Mouse (Mus musculus) intestine, embryonic 15.5 days (tissue): Measurements from ENCODE around the gene Trim41. TPM values are rescaled to one million over a fixed set of nuclear protein-coding genes. Genes with fewer than 3 reads are reported as not detected.
A peak's percentile ranks its signal among the peaks of the same experiment; 100 is the strongest.

Source experiments
- ATAC-seq: fragments of 200-750 bp; cut with Nextera tagmentation; 2 replicates; pipeline ENCODE4 v1.8.0; 2017; ENCODE audit warnings: moderate TSS enrichment, moderate library complexity
- H3K27ac ChIP-seq: fragments of 300-500 bp; sonication (generic); 2 replicates; pipeline ENCODE4 v1.5.1; 2015; ENCODE audit warnings: mild to moderate bottlenecking, inconsistent platforms
- H3K27me3 ChIP-seq: fragments of 300-500 bp; sonication (generic); replicated peaks from 2 replicates; pipeline ENCODE4 v1.6.1; 2015; ENCODE audit warnings: inconsistent platforms
- H3K36me3 ChIP-seq: fragments of 300-500 bp; sonication (generic); 2 replicates; pipeline ENCODE4 v1.6.1; 2015; ENCODE audit warnings: inconsistent platforms
- H3K4me1 ChIP-seq: fragments of 300-500 bp; sonication (generic); replicated peaks from 2 replicates; pipeline ENCODE4 v1.6.1; 2015; ENCODE audit warnings: inconsistent platforms
- H3K4me2 ChIP-seq: fragments of 300-500 bp; sonication (generic); replicated peaks from 2 replicates; pipeline ENCODE4 v1.6.1; 2015; ENCODE audit warnings: mild to moderate bottlenecking, inconsistent platforms
- H3K4me3 ChIP-seq: fragments of 300-500 bp; sonication (generic); replicated peaks from 2 replicates; pipeline ENCODE4 v1.5.1; 2015; ENCODE audit warnings: inconsistent platforms
- H3K9ac ChIP-seq: fragments of 300-500 bp; sonication (generic); 2 replicates; pipeline ENCODE4 v1.6.1; 2015; ENCODE audit warnings: inconsistent platforms
- H3K9me3 ChIP-seq: fragments of 300-500 bp; sonication (generic); 2 replicates; pipeline ENCODE4 v1.6.1; 2016; ENCODE audit warnings: inconsistent platforms
- WGBS: fragments of 180-500 bp; shearing (Covaris S2); methylation state at CpG from one replicate; pipeline ENCODE4 v1.1.7; 2015; 5-methylcytosine and 5-hydroxymethylcytosine counted together
- polyA plus RNA-seq: library from polyadenylated mRNA; unstranded; fragments of >200 nt; fragmentation: Nextera tagmentation; extraction: Ambion mirVana; gene quantifications from 2 replicates; pipeline ENCODE4 v1.2.1, GENCODE M21; 2015

Gene Trim41
- polyA plus RNA-seq = 4.1 and 6.4 TPM in 2 replicates

- peak within 1 kb of the TSS; percentile 69 for H3K4me3 ChIP-seq
- peak within 1 kb of the TSS; percentile 74 for H3K4me2 ChIP-seq
- no peaks in the 10 kb centered on the region for H3K9me3 ChIP-seq
- peaks cover 19% of the 10 kb centered on the region for H3K4me1 ChIP-seq
- peak within 1 kb of the TSS; percentile 95 for H3K9ac ChIP-seq
- WGBS = under 1% methylated on average over 75 of the region's 77 CpGs
- peak within 1 kb of the TSS; percentile 99 for H3K27ac ChIP-seq
- peak; percentile 97 for ATAC-seq
- peaks cover 6% of the 10 kb centered on the region; the same call in 1 of the 2 replicates for H3K36me3 ChIP-seq
- H3K27me3 ChIP-seq = no peaks in the 10 kb centered on the region
These were observed at the start of gene Trim41 for GRCm38 (mm10) chr11:48816800-48817665. Gene Trim41 (minus strand): TSS chr11:48817353.

- Histone ChIP-seq H3K4me2 (no peak overlapping the region), H3K27ac (no peak overlapping the region), H3K4me1 (peaks cover 19% of the 10 kb centered on the region), H3K4me3 (no peak overlapping the region), H3K27me3 (no peaks in the 10 kb centered on the region), H3K36me3 (no peaks in the 10 kb centered on the region), H3K9me3 (no peaks in the 10 kb centered on the region), H3K9ac (no peak overlapping the region)
- ATAC-seq = no peak
- WGBS = 95% methylated on average over 9 of the region's 9 CpGs
These were observed 49.3 kb upstream of the Trim41 start for GRCm38 (mm10) chr11:48866481-48866880.

- H3K4me1 ChIP-seq = peaks cover 2% of the 10 kb centered on the region; the same call in 1 of the 2 replicates
- no peaks in the 10 kb centered on the region for H3K36me3 ChIP-seq
- no peak overlapping the region for H3K4me3 ChIP-seq
- no peaks in the 10 kb centered on the region for H3K9me3 ChIP-seq
- no peak overlapping the region for H3K4me2 ChIP-seq
- WGBS = 78% methylated on average over 3 of the region's 3 CpGs
- H3K9ac ChIP-seq = no peak overlapping the region
- ATAC-seq = no peak
- H3K27me3 ChIP-seq = no peaks in the 10 kb centered on the region
- H3K27ac ChIP-seq = no peak overlapping the region
These were observed 46.7 kb upstream of the Trim41 start for GRCm38 (mm10) chr11:48863808-48864207.

- no peak overlapping the region for H3K27ac ChIP-seq
- no peaks in the 10 kb centered on the region for H3K27me3 ChIP-seq
- no peak overlapping the region for H3K4me2 ChIP-seq
- no peak for ATAC-seq
- H3K4me3 ChIP-seq = no peak overlapping the region
- H3K4me1 ChIP-seq = 0 out of 2 replicates have a peak, but pooled peaks cover 7% of the 10 kb centered on the region
- no peaks in the 10 kb centered on the region for H3K9me3 ChIP-seq
- H3K36me3 ChIP-seq = no peaks in the 10 kb centered on the region
- WGBS = 91% methylated on average over 1 of the region's 1 CpGs
- H3K9ac ChIP-seq = no peak overlapping the region
These were observed 45.7 kb upstream of the Trim41 start for GRCm38 (mm10) chr11:48862784-48863319.

GRCm38 (mm10) chr11:48859014-48859413 lies 41.9 kb upstream of the Trim41 start:
- Histone ChIP-seq H3K9me3 (no peaks in the 10 kb centered on the region), H3K27ac (no peak overlapping the region), H3K4me2 (peak overlapping the region; percentile 75), H3K4me3 (no peak overlapping the region), H3K9ac (no peak overlapping the region), H3K4me1 (0 out of 2 replicates have a peak, but pooled peaks cover 9% of the 10 kb centered on the region), H3K27me3 (no peaks in the 10 kb centered on the region), H3K36me3 (no peaks in the 10 kb centered on the region)
- no peak for ATAC-seq
- WGBS = under 1% methylated on average over 6 of the region's 6 CpGs

- peak; percentile 69 for ATAC-seq
- Histone ChIP-seq H3K27me3 (no peaks in the 10 kb centered on the region), H3K9ac (peak overlapping the region; percentile 50), H3K9me3 (no peaks in the 10 kb centered on the region), H3K27ac (peak overlapping the region; percentile 5; the same call in 1 of the 2 replicates), H3K4me3 (peak overlapping the region; percentile 56), H3K36me3 (no peaks in the 10 kb centered on the region), H3K4me1 (0 out of 2 replicates have a peak, but pooled peaks cover 17% of the 10 kb centered on the region), H3K4me2 (peak overlapping the region; percentile 86)
- 1% methylated on average over 31 of the region's 31 CpGs for WGBS
These were observed 36.5 kb upstream of the Trim41 start for GRCm38 (mm10) chr11:48853474-48854180.

- Histone ChIP-seq H3K9me3 (no peaks in the 10 kb centered on the region), H3K27me3 (no peaks in the 10 kb centered on the region), H3K4me3 (peak overlapping the region; percentile 56), H3K4me1 (0 out of 2 replicates have a peak, but pooled peaks cover 11% of the 10 kb centered on the region), H3K36me3 (no peaks in the 10 kb centered on the region), H3K9ac (peak overlapping the region; percentile 45), H3K27ac (no peak overlapping the region), H3K4me2 (peak overlapping the region; percentile 86)
- ATAC-seq = peak; percentile 16
- WGBS = 9% methylated on average over 23 of the region's 23 CpGs
These were observed 35.7 kb upstream of the Trim41 start for GRCm38 (mm10) chr11:48852624-48853473.

- H3K27ac ChIP-seq = no peak overlapping the region
- H3K4me2 ChIP-seq = peak overlapping the region; percentile 86; the same call in 1 of the 2 replicates
- no peak for ATAC-seq
- no peaks in the 10 kb centered on the region for H3K9me3 ChIP-seq
- WGBS = 71% methylated on average over 4 of the region's 4 CpGs
- H3K4me1 ChIP-seq = 0 out of 2 replicates have a peak, but pooled peaks cover 9% of the 10 kb centered on the region
- no peak overlapping the region for H3K9ac ChIP-seq
- H3K4me3 ChIP-seq = no peak overlapping the region
- no peaks in the 10 kb centered on the region for H3K36me3 ChIP-seq
- no peaks in the 10 kb centered on the region for H3K27me3 ChIP-seq
These were observed 35.0 kb upstream of the Trim41 start for GRCm38 (mm10) chr11:48852190-48852589.

GRCm38 (mm10) chr11:48851270-48851995 lies 34.3 kb upstream of the Trim41 start:
- ATAC-seq = no peak
- WGBS = 70% methylated on average over 4 of the region's 4 CpGs

GRCm38 (mm10) chr11:48850240-48850639 lies 33.1 kb upstream of the Trim41 start:
- Histone ChIP-seq H3K4me1 (0 out of 2 replicates have a peak, but pooled peaks cover 9% of the 10 kb centered on the region), H3K9me3 (no peaks in the 10 kb centered on the region), H3K4me3 (no peak overlapping the region), H3K9ac (no peak overlapping the region), H3K4me2 (no peak overlapping the region), H3K27me3 (no peaks in the 10 kb centered on the region), H3K27ac (no peak overlapping the region), H3K36me3 (no peaks in the 10 kb centered on the region)
- no peak for ATAC-seq
- 18% methylated on average over 2 of the region's 2 CpGs for WGBS

More at GRCm38 (mm10) chr11:48851270-48851995, 34.3 kb upstream of the Trim41 start:
- H3K27ac ChIP-seq = no peak overlapping the region
- no peaks in the 10 kb centered on the region for H3K27me3 ChIP-seq
- H3K9ac ChIP-seq = no peak overlapping the region
- no peak overlapping the region for H3K4me2 ChIP-seq
- 0 out of 2 replicates have a peak, but pooled peaks cover 9% of the 10 kb centered on the region for H3K4me1 ChIP-seq
- H3K36me3 ChIP-seq = no peaks in the 10 kb centered on the region
- no peak overlapping the region for H3K4me3 ChIP-seq
- H3K9me3 ChIP-seq = no peaks in the 10 kb centered on the region

- no peaks in the 10 kb centered on the region for H3K9me3 ChIP-seq
- no peaks in the 10 kb centered on the region for H3K4me1 ChIP-seq
- no peak overlapping the region for H3K9ac ChIP-seq
- H3K27ac ChIP-seq = no peak overlapping the region
- 69% methylated on average over 5 of the region's 5 CpGs for WGBS
- H3K4me2 ChIP-seq = no peak overlapping the region
- no peak for ATAC-seq
- H3K27me3 ChIP-seq = no peaks in the 10 kb centered on the region
- H3K4me3 ChIP-seq = no peak overlapping the region
- no peaks in the 10 kb centered on the region for H3K36me3 ChIP-seq
These were observed 29.7 kb upstream of the Trim41 start for GRCm38 (mm10) chr11:48846881-48847280.
